Mouse (Mus musculus) liver, embryonic 18 days (tissue): ENCODE measurements around the gene Zfp607b. TPM values are rescaled to one million over a fixed set of nuclear protein-coding genes. Genes with fewer than 3 reads are reported as not detected.

Experiments used
- polyA plus RNA-seq: library from polyadenylated mRNA; depleted of rRNA; stranded (reverse); fragments of >200 nt; gene quantifications from 2 replicates; pipeline ENCODE4 v1.2.3, GENCODE M21; 2012; rRNA removed

The Zfp607b gene
- 0.24 and 0.30 TPM in 2 replicates for polyA plus RNA-seq

GRCm38 (mm10) chr7:27688815-27689612, at the start of gene Zfp607b:
Zfp607b (plus strand) TSS chr7:27689340.

GRCm38 (mm10) chr7:27653681-27654437, 35.3 kb upstream of the Zfp607b start, which contains the start of gene Ttc9b:
Ttc9b (plus strand) TSS chr7:27653915.

DNA sequence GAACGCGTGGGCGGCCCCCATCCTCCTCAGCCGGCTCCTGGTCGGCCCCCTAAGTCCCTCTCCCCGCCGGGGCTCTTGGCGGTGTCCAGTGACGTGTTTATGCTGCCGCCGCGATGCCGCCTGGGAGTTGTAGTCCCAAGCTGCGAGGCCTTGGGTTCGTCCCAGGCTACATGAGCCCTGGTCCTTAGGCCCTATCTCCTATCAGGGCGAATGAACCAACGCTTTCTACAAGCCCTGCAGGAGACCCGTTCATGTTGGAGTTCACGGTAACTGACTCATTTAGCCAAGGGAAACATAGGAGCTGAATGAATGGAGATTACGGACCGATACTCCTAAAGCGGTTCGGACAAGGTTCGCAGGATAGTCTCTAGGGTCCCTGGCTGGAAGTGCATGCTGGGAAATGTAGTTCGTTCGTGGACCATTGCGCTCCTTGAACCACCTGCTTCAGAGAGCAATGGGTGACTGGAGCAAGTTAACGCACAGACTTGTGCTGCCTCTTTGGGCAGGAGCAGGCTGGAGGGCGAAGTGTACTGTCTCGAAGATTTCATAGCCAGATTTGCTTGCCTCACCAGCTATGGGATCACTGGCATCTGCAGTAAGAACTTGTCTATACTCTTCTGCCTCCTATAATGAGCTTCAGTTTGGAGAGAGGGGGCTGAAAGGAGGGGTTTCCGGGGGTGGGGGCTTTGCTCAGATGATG, 14.5 kb upstream of the Zfp607b start, which contains the start of gene Map3k10:
Gene Map3k10 (minus strand): TSS at position 77 of the 700 bp plus-strand sequence.

GRCm38 (mm10) chr7:27731281-27731883, 42.2 kb downstream of the Zfp607b start, which contains the start of gene Zfp60:
Zfp60 (plus strand) TSS chr7:27731389.

Other genes with a start within 250 kb of the Zfp607b start
- gene Sptbn4, start 241.7 kb upstream of the Zfp607b start, polyA plus RNA-seq, result 0.07 and 0.10 TPM in 2 replicates
- 360 and 370 TPM in 2 replicates for gene Blvrb, start 241.4 kb upstream of the Zfp607b start, polyA plus RNA-seq
- 21.2 and 21.3 TPM in 2 replicates for gene Sertad3, start 215.6 kb upstream of the Zfp607b start, polyA plus RNA-seq
- gene Sertad1, start 202.4 kb upstream of the Zfp607b start, polyA plus RNA-seq, result 13.0 and 16.5 TPM in 2 replicates
- 0.43 and 0.44 TPM in 2 replicates for gene Prx, start 190.0 kb upstream of the Zfp607b start, polyA plus RNA-seq
- 0.18 and 0.24 TPM in 2 replicates for gene Hipk4, start 166.1 kb upstream of the Zfp607b start, polyA plus RNA-seq
- gene Pld3, start 136.1 kb upstream of the Zfp607b start, polyA plus RNA-seq, result 61.6 and 72.3 TPM in 2 replicates
- 7.1 and 8.2 TPM in 2 replicates for gene 2310022A10Rik, start 136.1 kb upstream of the Zfp607b start, polyA plus RNA-seq
- gene Akt2, start 97.8 kb upstream of the Zfp607b start, polyA plus RNA-seq, result 28.2 and 30.4 TPM in 2 replicates
- gene Ttc9b, start 35.4 kb upstream of the Zfp607b start, polyA plus RNA-seq, result not detected in 2 replicates
- 4.6 and 5.2 TPM in 2 replicates for gene Map3k10, start 14.7 kb upstream of the Zfp607b start, polyA plus RNA-seq
- gene Zfp60, start 42.0 kb downstream of the Zfp607b start, polyA plus RNA-seq, result 1.3 and 1.4 TPM in 2 replicates
- 0.77 and 0.79 TPM in 2 replicates for gene Zfp626, start 117.9 kb downstream of the Zfp607b start, polyA plus RNA-seq
- 0.78 and 0.82 TPM in 2 replicates for gene Zfp59, start 149.3 kb downstream of the Zfp607b start, polyA plus RNA-seq
- 0.60 and 0.63 TPM in 2 replicates for gene Zfp607a, start 168.2 kb downstream of the Zfp607b start, polyA plus RNA-seq
- gene Zfp974, start 240.1 kb downstream of the Zfp607b start, polyA plus RNA-seq, result 0.73 and 0.93 TPM in 2 replicates